Mouse (Mus musculus) spleen, postnatal 14 days (tissue): ENCODE results near the gene Olfr870.
"Not testable (repeated sequence)": the region's sequence is repeated elsewhere in the genome, so short reads cannot be mapped to it uniquely, and the experiment has no call there.

Experiments used
- DNase-seq, 2 experiments: peaks; one replicate each; pipeline ENCODE4 v3.0.0; 2021 to 2022; ENCODE audit warnings: low spot score in 2 of 2

Olfr870 gene

DNA sequence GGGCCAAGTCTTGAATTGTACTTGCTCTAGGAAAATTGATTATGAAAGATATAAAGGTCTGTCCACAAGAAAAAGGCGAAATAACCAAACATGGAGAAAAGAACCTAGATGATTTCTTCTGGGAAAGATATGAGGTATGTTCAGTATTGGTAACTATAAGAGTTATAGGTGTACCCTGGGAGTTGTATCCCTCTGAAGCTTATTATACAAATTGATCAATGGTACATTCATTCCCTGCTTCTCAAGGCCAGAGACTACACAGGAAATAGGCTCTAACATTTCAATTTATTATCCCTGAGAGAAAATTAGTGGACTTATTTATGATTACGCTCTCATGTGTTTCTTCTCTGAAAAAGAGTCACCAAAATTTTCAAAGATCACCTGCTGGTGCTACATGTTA lies at the start of gene Olfr870:
TSS of gene Olfr870 (minus strand) at position 101 of the 400 bp plus-strand sequence.
- DNase-seq: no peak

DNA sequence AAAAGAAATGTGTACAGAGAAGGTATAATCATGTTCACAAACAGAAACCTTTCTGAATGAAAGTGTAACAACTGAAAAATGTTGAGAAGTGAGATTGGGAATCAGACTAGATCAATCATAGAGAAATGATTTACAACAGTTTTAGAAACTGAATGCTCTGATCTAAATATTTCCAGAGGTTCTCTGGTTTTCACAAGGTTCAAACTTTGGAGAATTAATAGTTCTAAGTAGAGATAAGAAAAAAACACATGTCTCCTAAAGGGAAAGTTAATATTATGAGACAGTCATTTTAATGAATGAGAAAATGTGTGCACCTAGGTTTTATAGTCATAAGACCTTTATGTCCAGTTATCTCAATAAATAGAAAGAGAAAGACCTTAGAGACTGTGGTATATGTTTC lies 38.0 kb upstream of the Olfr870 start, which contains the start of gene Olfr871:
TSS of gene Olfr871 (plus strand) at position 301 of the 400 bp plus-strand sequence.
- no peak for DNase-seq

DNA sequence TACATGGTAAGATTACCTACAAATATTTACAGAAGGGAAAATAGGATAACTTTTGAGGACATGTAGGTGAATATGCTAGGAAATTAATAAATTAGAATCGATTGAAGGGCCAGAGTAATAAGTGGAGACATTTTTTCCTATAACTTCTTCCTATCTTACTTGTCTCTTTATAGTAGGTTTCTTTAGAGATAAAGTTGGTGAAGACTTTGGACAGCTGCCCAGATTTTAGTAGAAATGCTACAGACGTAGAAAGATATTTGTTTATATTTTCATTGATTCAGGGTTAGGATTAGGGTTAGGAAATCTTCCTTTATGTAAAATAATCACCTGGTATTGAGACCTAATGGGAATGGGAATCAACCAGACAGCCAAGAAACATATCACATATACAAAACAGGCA lies 37.6 kb upstream of the Olfr870 start:
- no peak for DNase-seq

GRCm38 (mm10) chr9:20210812-20211211 lies 37.0 kb upstream of the Olfr870 start:
- DNase-seq: no peak

- not testable (repeated sequence) for DNase-seq
These were observed 29.6 kb upstream of the Olfr870 start for GRCm38 (mm10) chr9:20203413-20203984.

DNA sequence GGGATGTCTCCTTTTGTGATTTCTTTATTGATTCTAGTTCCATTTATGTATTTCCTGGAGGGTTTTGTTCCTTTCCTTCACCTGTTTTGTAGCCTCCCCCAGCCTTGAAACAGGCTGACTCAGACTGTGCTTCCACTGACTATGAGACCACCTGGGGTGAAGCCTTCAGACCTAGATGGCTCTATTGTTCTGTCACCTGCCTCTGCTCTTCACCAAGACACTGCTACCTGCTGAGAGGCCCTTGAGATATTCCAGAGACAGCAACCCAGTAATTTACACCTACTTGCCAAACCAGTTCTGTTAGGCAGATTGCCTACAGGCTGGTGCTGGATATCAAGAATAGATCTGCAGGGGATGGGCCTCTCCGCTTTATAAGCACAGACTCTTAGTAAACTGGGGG lies 28.3 kb upstream of the Olfr870 start:
- DNase-seq: no peak

GRCm38 (mm10) chr9:20179463-20179862 lies 5.6 kb upstream of the Olfr870 start:
- DNase-seq: no peak

- DNase-seq: no peak
These were observed 24.2 kb downstream of the Olfr870 start for GRCm38 (mm10) chr9:20149706-20150105.

- DNase-seq: no peak
These were observed 45.1 kb downstream of the Olfr870 start, which contains the start of gene Olfr869 for GRCm38 (mm10) chr9:20128709-20129108. TSS of gene Olfr869 (plus strand) at chr9:20129009.
